Mouse (Mus musculus) cerebellum, adult 18-20 months (tissue): ENCODE measurements around the gene Krt6b.
"Not testable (repeated sequence)": the region's sequence is repeated elsewhere in the genome, so short reads cannot be mapped to it uniquely, and the experiment has no call there.

Source experiments
- DNase-seq, 2 experiments: peaks; one replicate each; pipeline ENCODE4 v3.0.0; 2021

The Krt6b gene

GRCm38 (mm10) chr15:101680187-101680586 lies at the start of gene Krt6b:
TSS of gene Krt6b (minus strand) at chr15:101680287.
- DNase-seq: no peak

GRCm38 (mm10) chr15:101724686-101725085 lies 44.6 kb upstream of the Krt6b start:
- no peak for DNase-seq

GRCm38 (mm10) chr15:101715831-101716230 lies 35.7 kb upstream of the Krt6b start:
- no peak for DNase-seq

GRCm38 (mm10) chr15:101714356-101714755 lies 34.3 kb upstream of the Krt6b start:
- DNase-seq: no peak

GRCm38 (mm10) chr15:101713731-101714130 lies 33.6 kb upstream of the Krt6b start:
- DNase-seq: no peak

- no peak for DNase-seq
Observed at GRCm38 (mm10) chr15:101712720-101713119, 32.6 kb upstream of the Krt6b start, which contains the start of gene Krt5. TSS of gene Krt5 (minus strand) at chr15:101712898.

GRCm38 (mm10) chr15:101708683-101709082 lies 28.6 kb upstream of the Krt6b start:
- no peak for DNase-seq

GRCm38 (mm10) chr15:101707454-101707853 lies 27.4 kb upstream of the Krt6b start:
- DNase-seq: no peak

- DNase-seq: no peak
Observed at GRCm38 (mm10) chr15:101704066-101704465, 24.0 kb upstream of the Krt6b start.

GRCm38 (mm10) chr15:101702380-101702779 lies 22.3 kb upstream of the Krt6b start:
- DNase-seq: no peak

- no peak for DNase-seq
Observed at GRCm38 (mm10) chr15:101699866-101700265, 19.8 kb upstream of the Krt6b start.

GRCm38 (mm10) chr15:101699192-101699591 lies 19.1 kb upstream of the Krt6b start:
- DNase-seq: no peak

GRCm38 (mm10) chr15:101697326-101698188 lies 17.5 kb upstream of the Krt6b start:
- DNase-seq: no peak

- no peak for DNase-seq
Observed at GRCm38 (mm10) chr15:101694207-101694606, 14.1 kb upstream of the Krt6b start, which contains the start of gene Krt6a. TSS of gene Krt6a (minus strand) at chr15:101694307.

GRCm38 (mm10) chr15:101690460-101690859 lies 10.4 kb upstream of the Krt6b start:
- DNase-seq: not testable (repeated sequence)

GRCm38 (mm10) chr15:101688161-101688560 lies 8.1 kb upstream of the Krt6b start:
- DNase-seq: no peak

- DNase-seq: no peak
Observed at GRCm38 (mm10) chr15:101675978-101676377, 4.1 kb downstream of the Krt6b start.

- peak in 1 of 2 experiments; percentile 9 for DNase-seq
Observed at GRCm38 (mm10) chr15:101652736-101653265, 27.3 kb downstream of the Krt6b start.

- DNase-seq: no peak
Observed at GRCm38 (mm10) chr15:101647280-101647679, 32.8 kb downstream of the Krt6b start, which contains the start of gene Gm5478. TSS of gene Gm5478 (minus strand) at chr15:101647380.

GRCm38 (mm10) chr15:101627884-101628283 lies 52.2 kb downstream of the Krt6b start, which contains the start of gene Gm5414:
TSS of gene Gm5414 (minus strand) at chr15:101628188.
- DNase-seq: no peak
